29 mouse cellular contexts compared by ENCODE assay signal in the genomic region with DNA sequence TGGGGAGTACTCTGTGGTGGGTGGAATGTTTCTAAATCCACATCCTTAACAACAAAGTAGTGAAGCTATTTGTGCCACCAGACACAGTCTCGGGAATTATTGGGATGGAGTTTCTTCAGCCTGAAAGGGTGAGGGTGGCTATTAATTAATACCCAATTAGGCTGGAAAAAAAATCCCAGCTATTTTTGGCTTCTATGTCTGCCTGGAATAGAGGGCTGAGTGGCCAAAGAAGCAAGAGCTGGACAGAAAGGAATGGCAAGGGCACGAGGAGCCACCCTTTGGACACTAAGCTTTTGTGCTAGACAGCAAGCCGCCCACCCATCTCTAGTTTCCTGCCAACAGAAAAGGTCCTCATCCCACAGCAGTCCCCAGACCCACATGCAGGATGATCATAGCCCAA.
"Had no signal": no experiment of that assay in that cellular context is flagged by ENCODE, and none has a peak within 500 bp of the region (broad histone marks: within the 10 kb centered on the region; RNA-seq: fewer than 3 reads in every experiment).

No protein-coding gene starts in this region.

- DNase-seq: left cerebral cortex, postnatal 4 days; liver; liver, embryonic 13.5 days; liver, postnatal 0 days; lung, adult 18-20 months; lung, adult 2 months; lung, embryonic 14.5 days; lung, postnatal 10 days; lung, postnatal 14 days; lung, postnatal 36 days; lung, postnatal 4 days; midbrain, embryonic 14.5 days had no signal

- H3K4me3 ChIP-seq: left cerebral cortex, adult 2 months; limb, embryonic 10.5 days; limb, embryonic 12.5 days; limb, embryonic 13.5 days; limb, embryonic 15.5 days; liver, embryonic 12.5 days; liver, embryonic 13.5 days; liver, embryonic 15.5 days; lung, embryonic 15.5 days; megakaryocyte, embryonic 14.5 days; midbrain, embryonic 10.5 days; midbrain, embryonic 12.5 days; midbrain, embryonic 13.5 days; midbrain, embryonic 15.5 days had no signal

- H3K4me2 ChIP-seq: limb, embryonic 12.5 days; limb, embryonic 13.5 days; limb, embryonic 15.5 days; liver, embryonic 11.5 days; liver, embryonic 12.5 days; liver, embryonic 13.5 days; liver, embryonic 15.5 days; lung, embryonic 14.5 days; lung, embryonic 15.5 days; midbrain, embryonic 11.5 days; midbrain, embryonic 12.5 days; midbrain, embryonic 13.5 days; midbrain, embryonic 15.5 days had no signal

- H3K27me3 ChIP-seq: limb, embryonic 12.5 days; limb, embryonic 13.5 days; limb, embryonic 15.5 days; liver, embryonic 12.5 days; liver, embryonic 13.5 days; liver, embryonic 15.5 days; lung, embryonic 15.5 days; megakaryocyte, embryonic 14.5 days; midbrain, embryonic 12.5 days; midbrain, embryonic 13.5 days; midbrain, embryonic 15.5 days had no signal

- ATAC-seq: liver, embryonic 12.5 days; liver, postnatal 0 days; lung, postnatal 0 days; midbrain, embryonic 13.5 days; midbrain, embryonic 15.5 days; midbrain, embryonic 16.5 days had no signal

- H3K36me3 ChIP-seq: limb, embryonic 10.5 days; limb, embryonic 12.5 days; limb, embryonic 13.5 days; limb, embryonic 15.5 days; liver, embryonic 12.5 days; liver, embryonic 13.5 days; liver, embryonic 15.5 days; lung, embryonic 15.5 days; midbrain, embryonic 10.5 days; midbrain, embryonic 12.5 days; midbrain, embryonic 13.5 days; midbrain, embryonic 15.5 days had no signal
